Mouse (Mus musculus): ENCODE measurements around the gene Myh14. TPM values are rescaled to one million over a fixed set of nuclear protein-coding genes. Genes with fewer than 3 reads are reported as not detected.

Gene Myh14
- total and polyA plus RNA-seq, 2 experiments from 2014 or later, result 6.9 to 8.8 TPM

- ATAC-seq (ENCODE audit: low FRiP score) (0 out of 2 replicates have a peak, but pooled peaks have one; percentile 23), DNase-seq (ENCODE audit: low spot score) (peak; percentile 74)
- no peak overlapping the region for H3K27ac ChIP-seq (ENCODE audit: low read depth, low read length)
- no peak overlapping the region for H3K9ac ChIP-seq (replicated peaks; ENCODE audit: low read length, poor library complexity, severe bottlenecking)
- no peaks in the 10 kb centered on the region for H3K9me3 ChIP-seq (ENCODE audit: low read length)
- no peak for TF ChIP-seq CTCF (IDR thresholded peaks at IDR 0.05)
- no peaks in the 10 kb centered on the region for H3K36me3 ChIP-seq (ENCODE audit: insufficient read depth, low read length)
- H3K27me3 ChIP-seq (ENCODE audit: insufficient read depth, low read length), result no peaks in the 10 kb centered on the region
- 48% methylated on average over 2 of the region's 2 CpGs for WGBS
- H3K4me3 ChIP-seq (ENCODE audit: low read depth, low read length), result no peak overlapping the region
- no peak overlapping the region for H3K4me2 ChIP-seq (ENCODE audit: low read depth, low read length, poor library complexity, severe bottlenecking)
- no peaks in the 10 kb centered on the region for H3K4me1 ChIP-seq (ENCODE audit: insufficient read depth, low read length)
Observed at GRCm38 (mm10) chr7:44676611-44677010, 6.0 kb upstream of the Myh14 start.

DNA sequence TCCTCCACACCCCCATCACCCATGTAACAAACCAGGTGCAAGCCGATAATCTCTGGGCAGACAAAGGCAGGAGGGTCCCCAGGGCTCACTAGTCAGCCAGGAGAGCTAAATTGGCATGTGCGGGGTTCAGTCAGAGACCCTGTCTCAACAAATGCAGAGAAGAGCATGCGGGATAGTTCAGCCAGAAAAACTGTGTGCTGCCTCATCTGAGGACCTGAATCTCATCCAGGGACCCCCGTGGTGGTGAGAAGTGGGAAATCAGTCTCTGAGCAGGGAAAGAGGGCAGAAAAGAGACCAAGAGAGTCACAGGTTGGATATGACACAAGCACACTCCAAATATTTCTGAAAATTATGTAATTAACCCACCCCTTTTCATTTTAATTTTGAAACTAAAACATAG is 5.5 kb upstream of the Myh14 start:
- TF ChIP-seq CTCF (IDR thresholded peaks at IDR 0.05), result no peak
- no peak overlapping the region for H3K4me2 ChIP-seq (ENCODE audit: low read depth, low read length, poor library complexity, severe bottlenecking)
- H3K4me3 ChIP-seq (ENCODE audit: low read depth, low read length), result no peak overlapping the region
- 0 out of 2 replicates have a peak, but pooled peaks cover 3% of the 10 kb centered on the region for H3K4me1 ChIP-seq (ENCODE audit: insufficient read depth, low read length)
- 45% methylated on average over 4 of the region's 4 CpGs for WGBS
- DNase-seq (ENCODE audit: low spot score) (no peak), ATAC-seq (ENCODE audit: low FRiP score) (no peak)
- H3K27me3 ChIP-seq (ENCODE audit: insufficient read depth, low read length), result no peaks in the 10 kb centered on the region
- H3K27ac ChIP-seq (ENCODE audit: low read depth, low read length), result no peak overlapping the region
- H3K36me3 ChIP-seq (ENCODE audit: insufficient read depth, low read length), result no peaks in the 10 kb centered on the region
- H3K9me3 ChIP-seq (ENCODE audit: low read length), result no peaks in the 10 kb centered on the region
- H3K9ac ChIP-seq (replicated peaks; ENCODE audit: low read length, poor library complexity, severe bottlenecking), result no peak overlapping the region

GRCm38 (mm10) chr7:44675171-44675570 is 4.5 kb upstream of the Myh14 start:
- peaks cover 7% of the 10 kb centered on the region; the same call in 1 of the 2 replicates for H3K4me1 ChIP-seq (ENCODE audit: insufficient read depth, low read length)
- H3K9me3 ChIP-seq (ENCODE audit: low read length), result no peaks in the 10 kb centered on the region
- H3K9ac ChIP-seq (replicated peaks; ENCODE audit: low read length, poor library complexity, severe bottlenecking), result no peak overlapping the region
- DNase-seq (ENCODE audit: low spot score) (no peak), ATAC-seq (ENCODE audit: low FRiP score) (no peak)
- no peak for TF ChIP-seq CTCF (IDR thresholded peaks at IDR 0.05)
- H3K27ac ChIP-seq (ENCODE audit: low read depth, low read length), result no peak overlapping the region
- 71% methylated on average over 6 of the region's 6 CpGs for WGBS
- H3K4me3 ChIP-seq (ENCODE audit: low read depth, low read length), result no peak overlapping the region
- H3K27me3 ChIP-seq (ENCODE audit: insufficient read depth, low read length), result peaks cover 6% of the 10 kb centered on the region; the same call in 1 of the 2 replicates
- no peak overlapping the region for H3K4me2 ChIP-seq (ENCODE audit: low read depth, low read length, poor library complexity, severe bottlenecking)
- no peaks in the 10 kb centered on the region for H3K36me3 ChIP-seq (ENCODE audit: insufficient read depth, low read length)

GRCm38 (mm10) chr7:44674511-44674910 is 3.9 kb upstream of the Myh14 start:
- TF ChIP-seq CTCF (IDR thresholded peaks at IDR 0.05), result peak; percentile 11; the same call in 1 of the 2 replicates
- 74% methylated on average over 4 of the region's 4 CpGs for WGBS
- Histone ChIP-seq H3K27me3 (ENCODE audit: insufficient read depth, low read length) (peaks cover 9% of the 10 kb centered on the region; the same call in 1 of the 2 replicates), H3K4me1 (ENCODE audit: insufficient read depth, low read length) (peaks cover 7% of the 10 kb centered on the region; the same call in 1 of the 2 replicates), H3K4me2 (ENCODE audit: low read depth, low read length, poor library complexity, severe bottlenecking) (no peak overlapping the region), H3K4me3 (ENCODE audit: low read depth, low read length) (no peak overlapping the region), H3K27ac (ENCODE audit: low read depth, low read length) (no peak overlapping the region), H3K9ac (replicated peaks; ENCODE audit: low read length, poor library complexity, severe bottlenecking) (no peak overlapping the region), H3K36me3 (ENCODE audit: insufficient read depth, low read length) (no peaks in the 10 kb centered on the region), H3K9me3 (ENCODE audit: low read length) (no peaks in the 10 kb centered on the region)
- no peak for ATAC-seq (ENCODE audit: low FRiP score)
- no peak for DNase-seq (ENCODE audit: low spot score)

GRCm38 (mm10) chr7:44672193-44672592 is 1.6 kb upstream of the Myh14 start:
- no peaks in the 10 kb centered on the region for H3K9me3 ChIP-seq (ENCODE audit: low read length)
- H3K9ac ChIP-seq (replicated peaks; ENCODE audit: low read length, poor library complexity, severe bottlenecking), result no peak overlapping the region
- peaks cover 9% of the 10 kb centered on the region; the same call in 1 of the 2 replicates for H3K27me3 ChIP-seq (ENCODE audit: insufficient read depth, low read length)
- no peak overlapping the region for H3K4me3 ChIP-seq (ENCODE audit: low read depth, low read length)
- H3K4me2 ChIP-seq (ENCODE audit: low read depth, low read length, poor library complexity, severe bottlenecking), result no peak overlapping the region
- ATAC-seq (ENCODE audit: low FRiP score), result no peak
- H3K36me3 ChIP-seq (ENCODE audit: insufficient read depth, low read length), result no peaks in the 10 kb centered on the region
- TF ChIP-seq CTCF (IDR thresholded peaks at IDR 0.05), result no peak
- no peak for DNase-seq (ENCODE audit: low spot score)
- no peak overlapping the region for H3K27ac ChIP-seq (ENCODE audit: low read depth, low read length)
- peaks cover 7% of the 10 kb centered on the region; the same call in 1 of the 2 replicates for H3K4me1 ChIP-seq (ENCODE audit: insufficient read depth, low read length)
- WGBS, result 77% methylated on average over 5 of the region's 5 CpGs

GRCm38 (mm10) chr7:44669103-44669502 is 1.5 kb downstream of the Myh14 start:
- WGBS, result 20% methylated on average over 21 of the region's 21 CpGs
- H3K4me3 ChIP-seq (ENCODE audit: low read depth, low read length), result no peak overlapping the region
- DNase-seq (ENCODE audit: low spot score) (no peak), ATAC-seq (ENCODE audit: low FRiP score) (no peak)
- no peak for TF ChIP-seq CTCF (IDR thresholded peaks at IDR 0.05)
- H3K9ac ChIP-seq (replicated peaks; ENCODE audit: low read length, poor library complexity, severe bottlenecking), result no peak overlapping the region
- peaks cover 7% of the 10 kb centered on the region; the same call in 1 of the 2 replicates for H3K4me1 ChIP-seq (ENCODE audit: insufficient read depth, low read length)
- no peak overlapping the region for H3K27ac ChIP-seq (ENCODE audit: low read depth, low read length)
- H3K9me3 ChIP-seq (ENCODE audit: low read length), result no peaks in the 10 kb centered on the region
- H3K4me2 ChIP-seq (ENCODE audit: low read depth, low read length, poor library complexity, severe bottlenecking), result no peak overlapping the region
- no peaks in the 10 kb centered on the region for H3K36me3 ChIP-seq (ENCODE audit: insufficient read depth, low read length)
- peaks cover 9% of the 10 kb centered on the region; the same call in 1 of the 2 replicates for H3K27me3 ChIP-seq (ENCODE audit: insufficient read depth, low read length)
